Comparison of ENCODE assay signal across 10 mouse cellular contexts in the genomic region with DNA sequence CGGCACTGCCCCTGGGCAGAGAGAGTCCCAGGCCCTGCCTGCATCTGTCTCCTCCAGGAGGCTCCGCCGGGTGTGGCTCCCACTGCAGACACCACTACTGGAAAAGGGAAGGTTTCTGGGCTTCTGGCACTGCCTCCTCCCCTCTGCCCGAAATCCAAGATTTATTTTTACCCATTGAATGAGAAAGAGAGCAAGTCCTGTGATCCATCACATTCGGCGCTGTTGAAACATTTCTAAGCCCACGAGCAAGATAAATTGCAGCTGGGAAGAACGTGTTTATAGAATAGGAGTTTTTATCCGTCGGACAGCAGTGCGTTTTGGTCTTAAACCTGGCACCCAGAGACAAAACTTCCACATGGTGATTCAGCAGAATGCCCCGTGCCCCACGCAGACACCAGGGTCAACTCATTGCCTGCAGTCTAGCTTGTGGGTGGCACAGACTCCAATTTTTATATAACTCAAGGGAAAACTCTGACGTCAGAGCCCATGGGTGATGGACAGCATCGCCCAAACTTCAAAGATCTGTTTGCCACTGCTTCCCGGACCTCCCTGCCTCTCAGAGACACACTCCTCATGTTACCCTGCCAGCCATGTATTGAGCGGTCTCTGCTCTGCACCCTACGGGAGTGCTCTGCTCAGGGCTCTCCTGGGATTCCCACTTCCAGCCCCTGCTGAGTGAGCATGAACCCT.
A peak's percentile ranks its signal among the peaks of the same experiment; 100 is the strongest.
DNase-seq lines count a peak whose midpoint lies in the region; ATAC-seq and TF ChIP-seq lines count a peak whose summit lies in the region.
"Had no signal": no experiment of that assay in that cellular context is flagged by ENCODE, and none has a peak within 500 bp of the region (broad histone marks: within the 10 kb centered on the region; RNA-seq: fewer than 3 reads in every experiment).

No protein-coding gene starts in this region.

- no peak overlapping the region for H3K4me2 ChIP-seq in hindbrain, embryonic 13.5 days
- peak overlapping the region; percentile 16 for H3K4me2 ChIP-seq in heart, embryonic 13.5 days
- H3K4me2 ChIP-seq in forebrain, postnatal 0 days (ENCODE audit: low read depth), result no peak overlapping the region

- H3K9me3 ChIP-seq in hindbrain, embryonic 10.5 days, result no peaks in the 10 kb centered on the region
- H3K9me3 ChIP-seq in hindbrain, embryonic 13.5 days, result no peaks in the 10 kb centered on the region
- H3K9me3 ChIP-seq in heart, embryonic 13.5 days, result no peaks in the 10 kb centered on the region
- no peaks in the 10 kb centered on the region for H3K9me3 ChIP-seq in forebrain, postnatal 0 days (ENCODE audit: low read length)

- no peak for ATAC-seq in hindbrain, embryonic 13.5 days (ENCODE audit: low FRiP score)
- ATAC-seq in heart, embryonic 13.5 days (ENCODE audit: extremely low read depth, insufficient number of reproducible peaks, low FRiP score, low TSS enrichment), result no peak
- ATAC-seq in forebrain, postnatal 0 days, result no peak

- H3K27me3 ChIP-seq in hindbrain, embryonic 10.5 days (ENCODE audit: insufficient read depth, poor library complexity, severe bottlenecking), result no peaks in the 10 kb centered on the region
- peaks cover 3% of the 10 kb centered on the region; the same call in 1 of the 2 replicates for H3K27me3 ChIP-seq in hindbrain, embryonic 13.5 days
- no peaks in the 10 kb centered on the region for H3K27me3 ChIP-seq in heart, embryonic 13.5 days (replicated peaks)
- H3K27me3 ChIP-seq in forebrain, postnatal 0 days (ENCODE audit: insufficient read depth, low read length), result no peaks in the 10 kb centered on the region

- 79% methylated on average over 18 of the region's 18 CpGs for WGBS in hindbrain, embryonic 10.5 days
- WGBS in hindbrain, embryonic 13.5 days, result 69% methylated on average over 18 of the region's 18 CpGs
- WGBS in heart, embryonic 13.5 days, result 43% methylated on average over 18 of the region's 18 CpGs
- WGBS in forebrain, postnatal 0 days, result 81% methylated on average over 18 of the region's 18 CpGs

- peaks cover 30% of the 10 kb centered on the region for H3K4me1 ChIP-seq in hindbrain, embryonic 10.5 days (replicated peaks)
- H3K4me1 ChIP-seq in hindbrain, embryonic 13.5 days (replicated peaks), result peaks cover 2% of the 10 kb centered on the region; the same call in 1 of the 2 replicates
- H3K4me1 ChIP-seq in heart, embryonic 13.5 days, result peaks cover 80% of the 10 kb centered on the region
- no peaks in the 10 kb centered on the region for H3K4me1 ChIP-seq in forebrain, postnatal 0 days (ENCODE audit: insufficient read depth)

- no peak overlapping the region for H3K9ac ChIP-seq in hindbrain, embryonic 13.5 days
- peak overlapping the region; percentile 41 for H3K9ac ChIP-seq in heart, embryonic 13.5 days
- H3K9ac ChIP-seq in forebrain, postnatal 0 days, result no peak overlapping the region

- no peak for TF ChIP-seq CTCF in forebrain, postnatal 0 days (IDR thresholded peaks at IDR 0.05; ENCODE audit: low read depth)

- no peak overlapping the region for H3K4me3 ChIP-seq in hindbrain, embryonic 10.5 days
- no peak overlapping the region for H3K4me3 ChIP-seq in hindbrain, embryonic 13.5 days
- H3K4me3 ChIP-seq in heart, embryonic 13.5 days, result no peak overlapping the region
- H3K4me3 ChIP-seq in forebrain, postnatal 0 days (ENCODE audit: low read depth, low read length), result no peak overlapping the region
- H3K4me3 ChIP-seq: left cerebral cortex, adult 2 months had no signal

- peak overlapping the region; percentile 50; the same call in 1 of the 2 replicates for H3K27ac ChIP-seq in hindbrain, embryonic 10.5 days
- H3K27ac ChIP-seq in hindbrain, embryonic 13.5 days, result no peak overlapping the region
- H3K27ac ChIP-seq in heart, embryonic 13.5 days (replicated peaks), result peak overlapping the region; percentile 49
- H3K27ac ChIP-seq in forebrain, postnatal 0 days (ENCODE audit: low read depth, low read length), result no peak overlapping the region
- H3K27ac ChIP-seq: left cerebral cortex, adult 2 months had no signal

- no peaks in the 10 kb centered on the region for H3K36me3 ChIP-seq in hindbrain, embryonic 10.5 days
- no peaks in the 10 kb centered on the region for H3K36me3 ChIP-seq in hindbrain, embryonic 13.5 days
- H3K36me3 ChIP-seq in heart, embryonic 13.5 days, result peaks cover 12% of the 10 kb centered on the region
- H3K36me3 ChIP-seq in forebrain, postnatal 0 days (ENCODE audit: insufficient read depth), result no peaks in the 10 kb centered on the region

- no peak for DNase-seq in hindbrain, embryonic 10.5 days (ENCODE audit: low spot score)
- DNase-seq in urinary bladder, postnatal 14 days (ENCODE audit: low spot score), result peak; percentile 52
- DNase-seq in urinary bladder, postnatal 10 days (ENCODE audit: low spot score), result no peak
- no peak for DNase-seq in cerebellum, adult 11 months
- DNase-seq in forebrain, postnatal 0 days, result no peak
- no peak for DNase-seq in thymus, postnatal 4 days
- DNase-seq: lung, postnatal 14 days had no signal

Comparison
In these comparisons a context has a peak if more than half of its experiments do, and no peak if none do; other contexts are left out.
1. H3K27ac ChIP-seq: peak in hindbrain, embryonic 10.5 days (single experiment) and heart, embryonic 13.5 days (single experiment); none in hindbrain, embryonic 13.5 days (single experiment) and forebrain, postnatal 0 days (single experiment).